Mouse (Mus musculus): ENCODE data around the gene Plppr4.

GRCm38 (mm10) chr3:117360528-117360927 lies at the start of gene Plppr4:
- TF ChIP-seq POLR2A (IDR thresholded peaks at IDR 0.05; ENCODE audit: borderline replicate concordance, control insufficient read depth, low read depth, low read length) (no peak), CTCF (IDR thresholded peaks at IDR 0.05; ENCODE audit: control insufficient read depth, insufficient read depth, low read length) (no peak)
